Mouse (Mus musculus): ENCODE measurements around the gene H1fx. TPM values are rescaled to one million over a fixed set of nuclear protein-coding genes. Genes with fewer than 3 reads are reported as not detected.
"Not testable (repeated sequence)": the region's sequence is repeated elsewhere in the genome, so short reads cannot be mapped to it uniquely, and the experiment has no call there.

H1fx gene
- total RNA-seq, 2 experiments from 2014 or later: 28.9 to 30.8 TPM

- peak; percentile 46 for DNase-seq
Measured at GRCm38 (mm10) chr6:87981030-87981485, 379 bp downstream of the H1fx start.

- peak; percentile 93 for DNase-seq
Measured at GRCm38 (mm10) chr6:87980374-87981029, 935 bp downstream of the H1fx start.

- DNase-seq: no peak
Measured at GRCm38 (mm10) chr6:87979728-87980127, 1.7 kb downstream of the H1fx start.

- no peak for DNase-seq
Measured at GRCm38 (mm10) chr6:87970041-87970440, 11.4 kb downstream of the H1fx start.

- not testable (repeated sequence) for DNase-seq
Measured at GRCm38 (mm10) chr6:87962457-87962856, 19.0 kb downstream of the H1fx start.

- DNase-seq: no peak
Measured at GRCm38 (mm10) chr6:87942179-87942578, 39.3 kb downstream of the H1fx start.

- no peak for DNase-seq
Measured at GRCm38 (mm10) chr6:87938941-87939340, 42.5 kb downstream of the H1fx start.

- DNase-seq: peak; percentile 56
Measured at GRCm38 (mm10) chr6:87937178-87937788, 44.2 kb downstream of the H1fx start.

- peak; percentile 17 for DNase-seq
Measured at GRCm38 (mm10) chr6:87935037-87935436, 46.4 kb downstream of the H1fx start.

Small RNAs within 50 kb of the gene (microRNA-seq; reads per million reads assigned to microRNA genes)
- 4.2 reads per million for gene Gm47286

Other genes with a start within 250 kb of the H1fx start
- 1 to 10 TPM; 1.1 to 1.3 TPM for gene Gp9, start 203.6 kb downstream of the H1fx start, total RNA-seq (2021)
- gene Rab43, start 169.5 kb downstream of the H1fx start, total RNA-seq (2021): 10 to 100 TPM; 30.4 to 46.1 TPM
- 1 to 10 TPM; 2.0 to 6.6 TPM for gene Gm45140, start 145.8 kb downstream of the H1fx start, total RNA-seq (2021)
- 10 to 100 TPM; 32.3 to 34.9 TPM for gene Isy1, start 142.8 kb downstream of the H1fx start, total RNA-seq (2021)
- gene Cnbp, start 130.5 kb downstream of the H1fx start, total RNA-seq (2021): 100 to 1,000 TPM; 395 to 399 TPM
- gene Copg1, start 93.8 kb downstream of the H1fx start, total RNA-seq (2021): 10 to 100 TPM; 86.9 to 90.3 TPM
- 10 to 100 TPM; 21.1 to 25.4 TPM for gene Hmces, start 67.7 kb downstream of the H1fx start, total RNA-seq (2021)
- 100 to 1,000 TPM; 249 to 262 TPM for gene Rab7, start 63.6 kb upstream of the H1fx start, total RNA-seq (2021)
- 100 to 1,000 TPM; 156 to 182 TPM for gene Rpn1, start 102.8 kb upstream of the H1fx start, total RNA-seq (2021)
- gene Gata2, start 212.3 kb upstream of the H1fx start, total RNA-seq (2021): 10 to 100 TPM; 26.3 to 33.2 TPM
- not detected for gene Dnajb8, start 240.6 kb upstream of the H1fx start, total RNA-seq (2021)

All from adrenal gland, postnatal 10 days (tissue).